Mouse (Mus musculus) right cerebral cortex, adult 18-20 months (tissue): ENCODE data around the gene Fndc3b.
"Not testable (repeated sequence)": the region's sequence is repeated elsewhere in the genome, so short reads cannot be mapped to it uniquely, and the experiment has no call there.

Experiments
- DNase-seq: peaks from one replicate; pipeline ENCODE4 v3.0.0; 2022; ENCODE audit warnings: mixed read lengths

Fndc3b gene

DNA sequence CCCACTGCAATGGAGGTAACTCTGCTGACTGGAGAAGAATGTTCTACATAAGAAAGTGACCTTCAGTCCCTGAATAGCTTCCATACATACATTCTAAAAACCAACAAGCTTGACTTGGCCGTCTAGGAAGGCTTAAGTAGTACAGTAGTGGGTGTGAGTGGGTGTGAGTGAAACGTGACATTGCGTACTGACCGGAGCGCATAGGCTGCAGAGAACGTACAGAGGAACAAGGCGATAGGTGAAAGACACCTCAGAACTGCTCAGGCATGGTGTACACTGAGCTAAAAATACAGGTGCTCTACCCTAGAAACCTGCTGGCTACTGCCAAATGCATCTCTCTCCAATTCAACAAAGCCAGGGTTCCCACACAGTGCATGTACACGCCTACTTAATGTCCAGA, 219.7 kb downstream of the Fndc3b start:
- no peak for DNase-seq

DNA sequence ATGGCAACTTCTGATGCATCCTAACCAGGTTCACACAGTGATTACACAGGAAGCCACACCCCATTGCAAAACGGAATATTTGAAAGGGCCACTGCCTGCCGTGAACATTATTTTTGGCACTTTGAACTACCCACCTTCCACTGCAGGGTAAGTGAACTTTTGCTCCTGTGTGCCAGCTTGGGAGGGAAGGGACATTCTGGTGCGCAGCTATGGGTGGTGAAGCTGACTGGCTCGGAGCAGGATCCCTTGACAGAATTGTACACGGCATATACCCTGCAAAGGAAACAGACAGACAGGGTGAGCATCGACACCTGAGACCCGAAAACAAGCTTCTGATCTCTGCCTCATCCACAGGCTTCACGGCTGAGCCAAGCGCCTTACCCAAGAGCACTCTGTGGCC, 220.2 kb downstream of the Fndc3b start:
- DNase-seq = no peak

- no peak for DNase-seq
Observed at GRCm38 (mm10) chr3:27489550-27489949, 221.6 kb downstream of the Fndc3b start.

- DNase-seq = no peak
Observed at GRCm38 (mm10) chr3:27485141-27485540, 226.0 kb downstream of the Fndc3b start.

DNA sequence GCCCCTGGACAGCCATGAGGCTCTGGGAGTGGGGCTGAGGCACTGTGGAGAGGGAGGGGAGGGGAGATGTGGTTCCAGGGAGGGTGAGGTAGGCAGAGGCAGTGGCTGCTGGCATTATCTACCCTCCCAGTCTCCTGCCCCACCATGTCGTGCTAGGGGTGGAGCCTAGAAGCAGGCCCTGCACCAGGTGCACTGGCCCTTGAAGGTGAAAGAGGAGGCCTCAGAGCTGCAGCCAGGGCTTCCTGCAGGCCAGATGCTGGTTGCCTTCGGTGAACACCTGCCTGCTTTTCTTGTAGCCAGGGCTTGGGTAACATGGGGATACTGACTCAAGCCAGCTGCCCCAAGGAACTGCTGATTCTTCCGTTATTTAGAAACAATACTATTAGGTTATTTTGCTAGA, 226.4 kb downstream of the Fndc3b start:
- DNase-seq = no peak

DNA sequence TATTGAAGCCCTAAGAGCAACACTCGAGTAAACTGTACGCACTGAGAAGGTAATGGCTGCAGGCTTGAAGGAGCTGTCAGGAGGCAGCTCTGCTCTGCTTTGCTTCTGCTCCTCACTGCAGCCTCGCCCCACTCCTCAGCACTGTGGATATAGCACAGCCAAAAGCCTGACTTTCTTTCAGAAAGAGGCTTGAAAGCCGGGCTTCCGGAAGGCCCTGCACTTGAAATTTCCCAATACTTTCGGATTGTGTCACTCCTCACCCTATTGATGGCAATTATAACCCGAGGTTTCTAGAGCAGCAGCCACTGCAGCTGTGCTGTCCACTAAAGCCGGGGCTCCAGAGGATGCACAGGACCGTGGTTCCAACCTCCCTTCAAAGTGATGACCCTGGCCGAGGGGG, 227.3 kb downstream of the Fndc3b start:
- no peak for DNase-seq

GRCm38 (mm10) chr3:27483321-27483720, 227.8 kb downstream of the Fndc3b start:
- no peak for DNase-seq

DNA sequence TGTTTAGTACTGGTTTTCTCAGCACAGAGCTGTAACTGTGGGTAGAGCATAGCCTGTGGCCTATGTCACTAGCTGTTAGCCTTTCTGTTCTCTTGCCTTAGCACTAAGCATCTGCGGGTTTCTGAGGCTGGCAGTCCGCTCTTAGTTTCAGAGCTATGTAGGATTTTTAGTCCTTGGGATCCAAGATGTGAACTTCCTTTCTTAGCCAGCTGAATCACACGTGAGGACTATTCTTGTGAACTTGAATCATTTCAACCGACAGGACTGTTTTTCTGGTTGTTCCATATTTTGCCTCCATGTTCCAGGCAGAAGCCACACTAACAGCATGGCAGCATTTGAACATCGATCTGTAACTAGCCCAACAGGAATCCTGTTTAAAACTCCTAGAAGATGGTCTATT, 229.4 kb downstream of the Fndc3b start:
- DNase-seq = no peak

GRCm38 (mm10) chr3:27479378-27479777, 231.7 kb downstream of the Fndc3b start:
- no peak for DNase-seq

DNA sequence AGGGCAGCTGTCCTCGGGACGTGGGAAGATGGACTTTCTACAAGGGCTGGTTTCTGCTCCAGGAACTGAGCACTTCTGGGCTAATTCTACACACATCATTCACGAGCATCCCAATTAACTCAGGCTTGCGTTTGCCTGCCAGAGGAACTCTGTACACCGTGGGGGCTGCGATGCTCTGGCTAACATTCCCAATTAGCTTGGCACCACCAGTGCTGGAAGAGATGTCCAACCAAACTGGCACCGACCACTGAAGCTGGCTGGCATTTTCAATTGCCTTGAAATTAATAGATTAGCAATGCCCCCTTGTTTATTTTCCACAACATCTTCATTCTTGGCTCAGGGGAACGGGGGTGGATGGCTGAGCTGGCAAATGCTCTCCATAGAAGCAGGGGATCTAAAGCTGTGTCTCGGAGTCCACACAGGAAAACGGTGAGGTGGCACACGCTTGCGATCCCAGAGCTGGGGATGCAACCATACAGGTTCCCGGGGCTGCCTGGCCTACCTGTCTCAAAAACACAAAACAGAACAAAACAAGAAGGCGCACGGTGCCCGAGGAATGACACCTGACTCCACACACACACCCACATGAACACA, 232.4 kb downstream of the Fndc3b start:
- DNase-seq = peak; percentile 39

DNA sequence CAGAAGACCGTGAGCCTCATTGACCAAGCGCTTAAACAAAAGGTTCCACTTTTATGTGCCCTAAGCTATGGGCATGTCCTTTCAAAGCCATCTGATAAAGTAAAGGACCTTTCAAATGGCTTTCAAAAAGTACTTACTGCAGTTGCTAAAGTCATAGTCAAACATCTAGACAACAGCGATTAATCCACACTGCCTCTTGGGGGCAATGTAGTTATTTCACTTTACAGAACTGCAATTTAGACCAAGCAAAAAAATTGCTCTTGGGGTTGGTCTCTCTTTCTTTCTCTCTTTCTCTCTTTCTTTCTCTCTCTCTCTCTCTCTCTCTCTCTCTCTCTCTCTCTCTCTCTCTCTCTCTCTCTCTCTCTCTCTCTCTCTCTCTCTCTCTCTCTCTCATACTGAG, 233.4 kb downstream of the Fndc3b start:
- not testable (repeated sequence) for DNase-seq

- no peak for DNase-seq
Observed at GRCm38 (mm10) chr3:27475899-27476298, 235.2 kb downstream of the Fndc3b start.

DNA sequence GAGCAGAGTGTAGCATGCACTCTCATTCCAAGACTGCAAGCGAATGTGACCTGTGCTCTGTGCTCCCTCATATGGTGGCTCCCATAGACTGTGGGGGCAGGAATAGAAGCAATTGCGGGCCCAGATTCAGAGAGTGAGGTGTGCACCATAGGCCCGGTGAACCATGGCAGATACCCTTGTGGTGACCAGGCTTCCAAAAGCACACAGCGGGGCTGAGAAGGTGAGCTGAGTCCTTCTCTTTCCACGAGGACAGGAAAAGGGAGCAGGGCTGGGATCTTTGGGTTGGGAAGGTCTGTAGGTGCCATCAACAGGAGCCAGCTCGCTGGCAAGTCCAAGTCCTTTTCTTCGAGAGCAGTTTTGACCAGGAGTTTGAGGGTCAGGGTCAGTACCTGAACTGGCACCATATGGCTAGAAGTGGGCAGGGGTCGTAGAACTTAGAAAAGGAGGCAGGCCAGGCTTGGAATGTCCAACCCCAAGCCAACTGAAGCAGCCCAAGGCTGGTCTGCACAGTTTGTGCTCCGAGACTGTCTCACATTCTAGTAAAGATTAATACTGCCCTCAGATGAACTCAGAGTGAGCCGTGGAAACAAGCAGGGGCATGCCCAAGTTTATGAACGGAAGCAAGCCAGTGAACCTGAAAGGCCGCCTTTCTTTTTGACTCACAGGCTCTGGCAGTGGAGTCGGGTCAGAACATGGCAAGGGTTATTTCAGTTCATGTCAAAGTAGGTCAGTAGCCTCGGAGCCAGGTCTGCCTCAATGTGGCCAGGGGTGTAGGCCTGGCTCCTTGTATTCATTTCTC, 237.1 kb downstream of the Fndc3b start:
- DNase-seq = no peak

GRCm38 (mm10) chr3:27472846-27473245, 238.3 kb downstream of the Fndc3b start:
- no peak for DNase-seq

DNA sequence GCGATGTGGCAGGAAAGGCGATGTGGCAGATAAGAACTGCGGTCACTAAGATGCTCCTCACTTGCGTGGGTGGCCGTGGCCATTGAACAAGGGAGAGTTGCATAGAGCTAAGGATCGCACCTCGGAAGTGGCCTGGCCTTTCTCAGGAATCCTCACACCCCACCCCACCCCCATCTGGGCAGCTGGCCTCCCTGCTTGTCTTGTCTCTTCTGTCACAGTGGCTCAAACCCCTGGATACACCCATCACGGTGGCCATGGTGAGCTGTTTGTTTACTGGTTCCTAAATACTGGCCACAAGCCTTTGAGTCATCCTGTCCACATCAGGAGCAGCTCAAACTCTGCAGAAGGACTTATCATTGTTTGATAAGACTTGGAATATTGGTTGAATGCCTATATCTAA, 240.3 kb downstream of the Fndc3b start:
- no peak for DNase-seq

DNA sequence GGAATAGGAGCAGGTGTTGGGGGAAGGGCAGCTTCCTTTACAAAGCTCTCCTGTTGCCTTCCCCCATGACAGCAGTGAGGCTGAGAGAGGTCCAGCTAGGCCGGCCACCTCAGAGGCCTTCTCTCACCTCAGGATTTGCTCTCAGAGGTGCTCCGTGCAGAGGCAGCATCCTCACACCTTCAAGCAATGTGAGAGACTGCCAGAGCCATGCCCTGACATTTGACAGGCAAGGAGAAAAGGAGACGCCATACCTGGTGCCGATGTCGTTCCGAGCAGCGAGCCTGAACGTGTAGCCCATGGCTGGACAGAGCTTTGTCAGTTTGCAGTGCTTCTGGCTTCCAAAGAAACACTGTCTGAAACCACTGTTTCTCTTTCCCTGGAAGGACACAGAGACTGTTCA, 241.1 kb downstream of the Fndc3b start:
- DNase-seq = no peak

DNA sequence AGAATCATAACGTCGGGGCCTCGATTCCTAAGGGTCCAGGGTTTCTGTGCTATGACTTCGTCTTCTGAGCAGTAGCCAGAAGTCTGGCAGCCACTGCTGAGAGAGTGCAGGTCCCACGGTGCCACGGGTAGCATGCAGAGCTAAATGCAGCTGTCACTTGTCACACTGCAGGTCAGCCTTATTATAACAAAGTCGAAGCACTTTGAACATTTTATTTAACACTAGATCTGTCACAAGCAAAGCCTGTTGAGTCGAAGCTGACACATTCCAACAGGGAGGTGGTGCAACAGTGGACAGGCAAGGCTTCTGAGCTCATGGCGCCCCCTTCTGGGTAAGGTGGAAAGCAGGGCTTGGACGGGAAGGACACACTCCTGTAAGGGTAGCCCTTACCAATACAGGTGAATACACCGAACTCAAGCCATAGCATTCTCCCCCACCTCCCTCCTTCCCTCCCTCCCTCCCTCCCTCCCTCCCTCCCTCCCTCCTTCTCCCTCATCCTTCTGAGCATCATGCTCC, 243.5 kb downstream of the Fndc3b start:
- DNase-seq = no peak

- DNase-seq = peak; percentile 63
Observed at GRCm38 (mm10) chr3:27466297-27466901, 244.7 kb downstream of the Fndc3b start.

- DNase-seq = no peak
Observed at GRCm38 (mm10) chr3:27463373-27463772, 247.7 kb downstream of the Fndc3b start.

DNA sequence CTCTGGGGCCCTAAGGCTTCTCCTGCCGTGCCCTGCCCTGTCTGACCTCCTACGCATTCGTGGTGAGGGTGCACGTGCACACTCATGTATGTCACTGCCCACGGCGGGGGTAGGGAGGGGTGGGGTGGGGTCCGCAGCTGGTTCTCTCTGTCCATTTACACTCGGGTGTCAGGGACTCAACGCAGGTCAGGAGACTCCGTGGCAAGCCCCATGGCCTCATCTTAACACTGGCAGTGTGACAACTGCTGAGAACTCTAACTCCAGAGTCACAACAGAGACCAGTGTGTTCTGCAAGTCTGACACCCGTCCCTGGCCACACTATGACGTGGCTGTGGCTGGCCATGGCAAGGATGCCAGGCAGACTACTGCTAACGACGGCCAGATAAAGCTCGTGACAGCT, 248.2 kb downstream of the Fndc3b start:
- DNase-seq = no peak

DNA sequence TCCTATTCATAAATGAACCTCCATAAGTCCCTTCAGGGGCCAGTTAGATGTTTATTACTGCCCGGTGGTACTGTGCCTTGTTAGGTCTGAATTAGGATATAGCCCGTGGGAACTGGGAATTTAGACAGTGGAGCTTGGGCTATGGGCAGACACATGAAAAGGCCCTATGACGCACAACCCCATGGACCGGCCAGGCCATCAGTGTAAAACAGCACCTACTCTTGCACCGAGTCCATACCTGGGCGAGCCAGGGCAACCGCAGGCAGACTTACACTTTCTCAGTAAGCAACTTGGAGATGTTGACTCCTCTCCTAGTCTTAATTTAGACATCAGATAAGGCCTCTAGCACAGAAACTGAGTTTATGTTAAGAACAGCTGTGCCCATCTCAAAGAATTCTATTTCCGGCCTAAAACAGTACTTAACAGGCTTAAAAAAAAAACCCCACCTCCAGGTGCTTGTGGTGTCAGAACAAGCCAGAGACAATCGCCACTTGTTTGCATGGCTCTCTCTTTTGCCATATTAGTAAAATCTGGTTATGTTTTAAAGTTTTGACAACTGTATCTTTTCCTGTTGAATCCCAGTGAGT, 248.7 kb downstream of the Fndc3b start:
- no peak for DNase-seq

- no peak for DNase-seq
Observed at GRCm38 (mm10) chr3:27461861-27462260, 249.2 kb downstream of the Fndc3b start.

DNA sequence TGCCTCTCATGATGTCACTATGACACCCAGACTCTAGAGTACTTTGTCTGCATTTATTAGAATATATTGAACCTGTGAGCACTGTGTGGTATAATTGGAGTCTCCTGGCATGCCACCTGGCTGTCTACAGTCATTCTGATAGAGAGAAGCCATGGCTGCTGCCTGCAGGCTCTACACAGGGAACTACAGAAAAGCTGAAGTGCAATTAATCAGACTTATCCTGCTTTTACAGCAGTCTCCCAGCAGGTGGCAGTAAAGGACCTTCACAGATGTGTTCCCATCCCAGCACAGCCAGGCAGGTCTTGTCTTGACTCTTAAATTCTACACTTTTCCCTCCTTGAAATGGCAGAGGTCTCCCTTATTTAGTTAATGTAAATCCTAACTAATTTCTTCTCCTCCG, 250.1 kb downstream of the Fndc3b start:
- DNase-seq = peak; percentile 70

- no peak for DNase-seq
Observed at GRCm38 (mm10) chr3:27458416-27458815, 252.7 kb downstream of the Fndc3b start.
